ENCODE assay signal across 10 mouse cellular contexts in the genomic region with DNA sequence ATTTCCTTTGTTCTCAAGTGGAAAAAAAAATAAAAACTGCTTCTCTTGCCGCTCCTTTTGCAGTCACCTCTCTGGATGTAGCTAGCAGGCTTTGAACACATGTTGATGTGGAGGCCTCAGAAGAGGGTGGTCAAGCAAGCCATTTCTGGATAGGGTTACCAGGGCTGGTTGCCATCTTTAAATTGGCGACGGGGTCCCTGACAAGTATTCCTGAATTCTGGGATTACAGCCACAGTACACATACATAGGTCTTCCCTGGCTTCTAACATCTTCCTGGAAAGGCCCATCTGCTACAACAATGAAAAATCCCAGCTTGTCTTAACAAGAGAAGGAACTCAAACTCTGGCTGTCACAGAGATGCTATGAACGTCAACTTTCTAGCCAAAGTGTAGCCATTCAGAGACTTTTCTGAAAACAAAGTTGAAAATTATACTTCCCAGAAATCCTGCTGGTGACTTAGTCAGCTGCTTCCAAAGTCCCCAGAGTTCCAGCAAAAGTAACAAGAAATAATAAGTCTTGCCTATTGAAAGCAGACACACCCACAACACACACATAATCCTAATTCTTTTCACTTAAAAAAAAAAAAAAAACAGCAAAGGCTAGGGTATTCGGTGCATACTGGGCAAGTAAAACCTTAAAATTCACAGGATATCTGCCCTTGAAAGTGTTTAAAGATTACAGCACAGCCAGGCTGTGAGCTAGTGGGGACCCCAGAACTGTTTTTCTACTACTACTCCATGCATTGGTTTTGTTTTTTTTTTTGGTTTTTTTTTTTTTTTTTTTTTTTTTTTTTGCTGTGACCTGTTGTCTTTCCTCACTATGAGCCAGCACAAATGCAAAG.
DNase-seq lines count a peak whose midpoint lies in the region; ATAC-seq and TF ChIP-seq lines count a peak whose summit lies in the region.
"Had no signal": no experiment of that assay in that cellular context is flagged by ENCODE, and none has a peak within 500 bp of the region (broad histone marks: within the 10 kb centered on the region; RNA-seq: fewer than 3 reads in every experiment).

No protein-coding gene starts in this region.

- H3K9me3 ChIP-seq in neural tube, embryonic 13.5 days = no peaks in the 10 kb centered on the region
- H3K9me3 ChIP-seq in hindbrain, embryonic 16.5 days (ENCODE audit: control insufficient read depth, low read length) = no peaks in the 10 kb centered on the region
- H3K9me3 ChIP-seq in stomach, embryonic 15.5 days = no peaks in the 10 kb centered on the region
- no peaks in the 10 kb centered on the region for H3K9me3 ChIP-seq in forebrain, embryonic 12.5 days
- H3K9me3 ChIP-seq: forebrain, embryonic 15.5 days had no signal

- TF ChIP-seq CTCF in heart, adult 2 months (IDR thresholded peaks at IDR 0.05) = no peak

- 0 out of 2 replicates have a peak overlapping the region, but pooled peaks have one; percentile 12 for H3K9ac ChIP-seq in heart, adult 2 months (ENCODE audit: low read depth, low read length)
- H3K9ac ChIP-seq in neural tube, embryonic 13.5 days = peak overlapping the region; percentile 97
- H3K9ac ChIP-seq in hindbrain, embryonic 16.5 days (ENCODE audit: low read depth, low read length) = no peak overlapping the region
- H3K9ac ChIP-seq in stomach, embryonic 15.5 days = no peak overlapping the region; the same call in 1 of the 2 replicates
- H3K9ac ChIP-seq in forebrain, embryonic 12.5 days = no peak overlapping the region

- peaks cover 21% of the 10 kb centered on the region for H3K4me1 ChIP-seq in heart, adult 2 months (ENCODE audit: control insufficient read depth, insufficient read depth, low read length)
- H3K4me1 ChIP-seq in neural tube, embryonic 13.5 days (replicated peaks) = peaks cover 51% of the 10 kb centered on the region
- H3K4me1 ChIP-seq in hindbrain, embryonic 16.5 days (ENCODE audit: control insufficient read depth, insufficient read depth, low read depth, low read length) = peaks cover 7% of the 10 kb centered on the region
- H3K4me1 ChIP-seq in stomach, embryonic 15.5 days = peaks cover 21% of the 10 kb centered on the region
- H3K4me1 ChIP-seq in forebrain, embryonic 12.5 days = peaks cover 26% of the 10 kb centered on the region

- peak overlapping the region; percentile 91 for H3K27ac ChIP-seq in heart, adult 2 months
- 0 out of 2 replicates have a peak overlapping the region, but pooled peaks have one; percentile 0 for H3K27ac ChIP-seq in neural tube, embryonic 13.5 days (replicated peaks)
- no peak overlapping the region for H3K27ac ChIP-seq in hindbrain, embryonic 16.5 days (ENCODE audit: low read depth, low read length)
- peak overlapping the region; percentile 94; the same call in 1 of the 2 replicates for H3K27ac ChIP-seq in stomach, embryonic 15.5 days
- H3K27ac ChIP-seq in forebrain, embryonic 12.5 days = no peak overlapping the region
- H3K27ac ChIP-seq: forebrain, embryonic 15.5 days had no signal

- WGBS in heart, adult 2 months = 31% methylated on average over 5 of the region's 5 CpGs
- WGBS in neural tube, embryonic 13.5 days = 66% methylated on average over 5 of the region's 5 CpGs
- 47% methylated on average over 5 of the region's 5 CpGs for WGBS in hindbrain, embryonic 16.5 days
- WGBS in stomach, embryonic 15.5 days = 45% methylated on average over 5 of the region's 5 CpGs
- WGBS in forebrain, embryonic 12.5 days = 49% methylated on average over 5 of the region's 5 CpGs

- no peak for TF ChIP-seq EP300 in heart, adult 2 months (IDR thresholded peaks at IDR 0.05; ENCODE audit: insufficient read depth, low read depth, low read length)

- H3K36me3 ChIP-seq in heart, adult 2 months (ENCODE audit: control insufficient read depth, insufficient read depth, low read length) = peaks cover 20% of the 10 kb centered on the region
- H3K36me3 ChIP-seq in neural tube, embryonic 13.5 days = no peaks in the 10 kb centered on the region
- no peaks in the 10 kb centered on the region for H3K36me3 ChIP-seq in hindbrain, embryonic 16.5 days (ENCODE audit: control insufficient read depth, insufficient read depth, low read length)
- H3K36me3 ChIP-seq in stomach, embryonic 15.5 days = no peaks in the 10 kb centered on the region
- H3K36me3 ChIP-seq in forebrain, embryonic 12.5 days (replicated peaks) = no peaks in the 10 kb centered on the region
- H3K36me3 ChIP-seq: forebrain, embryonic 15.5 days had no signal

- TF ChIP-seq POLR2A in heart, adult 2 months (IDR thresholded peaks at IDR 0.05; ENCODE audit: insufficient read depth, low read depth, low read length) = no peak

- intact Hi-C loops in heart, adult 2 months (cut with DNase I) = loop anchor here (2.0 kb wide), 1 partner anchor 80 kb away; the partner anchor contains the start of gene Rbms1

- no peak for ATAC-seq in neural tube, embryonic 13.5 days (ENCODE audit: low read depth)
- ATAC-seq in hindbrain, embryonic 16.5 days = no peak
- ATAC-seq in stomach, embryonic 15.5 days (ENCODE audit: insufficient read depth, low FRiP score, low read depth) = no peak
- no peak for ATAC-seq in forebrain, embryonic 12.5 days (ENCODE audit: low FRiP score)

- H3K79me2 ChIP-seq in heart, adult 2 months (replicated peaks; ENCODE audit: control insufficient read depth, insufficient read depth, low read length) = peaks cover 9% of the 10 kb centered on the region

- no peak for DNase-seq in heart, adult 2 months
- DNase-seq in heart, adult 8-10 months (ENCODE audit: low spot score) = no peak
- DNase-seq in neural tube, embryonic 10.5 days (ENCODE audit: extremely low spot score, low spot score) = no peak
- no peak for DNase-seq in adrenal gland, postnatal 10 days
- DNase-seq: kidney, postnatal 4 days had no signal

- H3K4me3 ChIP-seq in heart, adult 2 months = no peak overlapping the region
- H3K4me3 ChIP-seq in neural tube, embryonic 13.5 days = no peak overlapping the region
- no peak overlapping the region for H3K4me3 ChIP-seq in hindbrain, embryonic 16.5 days (ENCODE audit: low read length)
- H3K4me3 ChIP-seq in stomach, embryonic 15.5 days (replicated peaks) = no peak overlapping the region
- no peak overlapping the region for H3K4me3 ChIP-seq in forebrain, embryonic 12.5 days (replicated peaks)

- peak overlapping the region; percentile 85 for H3K4me2 ChIP-seq in neural tube, embryonic 13.5 days
- peak overlapping the region; percentile 77 for H3K4me2 ChIP-seq in hindbrain, embryonic 16.5 days (ENCODE audit: low read length)
- H3K4me2 ChIP-seq in stomach, embryonic 15.5 days = 0 out of 2 replicates have a peak overlapping the region, but pooled peaks have one; percentile 85
- no peak overlapping the region for H3K4me2 ChIP-seq in forebrain, embryonic 12.5 days

- no peaks in the 10 kb centered on the region for H3K27me3 ChIP-seq in heart, adult 2 months (ENCODE audit: control insufficient read depth, insufficient read depth, low read length)
- no peaks in the 10 kb centered on the region for H3K27me3 ChIP-seq in neural tube, embryonic 13.5 days
- H3K27me3 ChIP-seq in hindbrain, embryonic 16.5 days (replicated peaks; ENCODE audit: control insufficient read depth, insufficient read depth, low read length) = no peaks in the 10 kb centered on the region
- no peaks in the 10 kb centered on the region for H3K27me3 ChIP-seq in stomach, embryonic 15.5 days (replicated peaks)
- peaks cover 77% of the 10 kb centered on the region for H3K27me3 ChIP-seq in forebrain, embryonic 12.5 days

Comparison
In these comparisons a context has a peak if more than half of its experiments do, and no peak if none do; other contexts are left out.
1. H3K27ac ChIP-seq: peak in heart, adult 2 months (single experiment), neural tube, embryonic 13.5 days (single experiment) and stomach, embryonic 15.5 days (single experiment); none in hindbrain, embryonic 16.5 days (single experiment) and forebrain, embryonic 12.5 days (single experiment).
2. H3K9ac ChIP-seq: peak in heart, adult 2 months (single experiment) and neural tube, embryonic 13.5 days (single experiment); none in hindbrain, embryonic 16.5 days (single experiment), stomach, embryonic 15.5 days (single experiment) and forebrain, embryonic 12.5 days (single experiment).